Mouse (Mus musculus) brain, embryonic 14.5 days (tissue): ENCODE data around the gene Gsk3a. TPM values are rescaled to one million over a fixed set of nuclear protein-coding genes. Genes with fewer than 3 reads are reported as not detected.

Experiments
- DNase-seq: peaks from one replicate; pipeline ENCODE4 v3.0.0-alpha.2; 2011; ENCODE audit warnings: low read depth
- CTCF ChIP-seq: fragments of 200-500 bp; IDR thresholded peaks from 2 replicates; pipeline ENCODE4 v1.5.1; 2012; ENCODE audit warnings: inconsistent platforms, mild to moderate bottlenecking, moderate library complexity, borderline replicate concordance; ENCODE audit not compliant: insufficient read depth, insufficient read length; ENCODE audit errors: extremely low read depth
- POLR2A ChIP-seq: fragments of 200-500 bp; IDR thresholded peaks from 2 replicates; pipeline ENCODE4 v1.6.1; 2012; ENCODE audit warnings: mild to moderate bottlenecking, inconsistent platforms, borderline replicate concordance; ENCODE audit not compliant: poor library complexity, insufficient read depth, insufficient read length, severe bottlenecking; ENCODE audit errors: extremely low read depth
- polyA plus RNA-seq: library from polyadenylated mRNA; depleted of rRNA; stranded (reverse); fragments of >200 nt; gene quantifications from 2 replicates; pipeline ENCODE4 v1.2.3, GENCODE M21; 2012

The Gsk3a gene
- polyA plus RNA-seq, 1 experiment, result 224 TPM

GRCm38 (mm10) chr7:25246079-25246758 lies 8.6 kb upstream of the Gsk3a start:
- peak; percentile 77 for DNase-seq
- TF ChIP-seq CTCF (no peak), POLR2A (no peak)

GRCm38 (mm10) chr7:25244562-25245369 lies 7.1 kb upstream of the Gsk3a start:
- no peak for DNase-seq
- no peak for TF ChIP-seq CTCF
- TF ChIP-seq POLR2A, result no peak

- DNase-seq, result no peak
Observed at GRCm38 (mm10) chr7:25243361-25243760, 5.7 kb upstream of the Gsk3a start.

GRCm38 (mm10) chr7:25241062-25241461 lies 3.4 kb upstream of the Gsk3a start:
- TF ChIP-seq CTCF (peak; percentile 68), POLR2A (no peak)
- DNase-seq, result peak; percentile 72

More at GRCm38 (mm10) chr7:25243361-25243760, 5.7 kb upstream of the Gsk3a start:
- TF ChIP-seq CTCF, result no peak
- no peak for TF ChIP-seq POLR2A

- TF ChIP-seq POLR2A (no peak), CTCF (no peak)
- no peak for DNase-seq
Observed at GRCm38 (mm10) chr7:25240631-25241030, 3.0 kb upstream of the Gsk3a start.

- peak; percentile 98 for DNase-seq
- TF ChIP-seq POLR2A, result no peak
- peak; percentile 69 for TF ChIP-seq CTCF
Observed at GRCm38 (mm10) chr7:25238829-25239623, 1.4 kb upstream of the Gsk3a start.

GRCm38 (mm10) chr7:25238015-25238706 lies 510 bp upstream of the Gsk3a start:
- peak; percentile 99 for DNase-seq
- TF ChIP-seq CTCF (no peak), POLR2A (no peak)

GRCm38 (mm10) chr7:25235526-25235925 lies 2.1 kb downstream of the Gsk3a start:
- TF ChIP-seq CTCF (no peak), POLR2A (no peak)
- DNase-seq, result no peak

- TF ChIP-seq CTCF (no peak), POLR2A (no peak)
- no peak for DNase-seq
Observed at GRCm38 (mm10) chr7:25233061-25233460, 4.6 kb downstream of the Gsk3a start.

GRCm38 (mm10) chr7:25232101-25232648 lies 5.5 kb downstream of the Gsk3a start:
- DNase-seq, result no peak
- no peak for TF ChIP-seq POLR2A
- no peak; the same call in 1 of the 2 replicates for TF ChIP-seq CTCF

- no peak for TF ChIP-seq POLR2A
- no peak for TF ChIP-seq CTCF
- DNase-seq, result no peak
Observed at GRCm38 (mm10) chr7:25230690-25231285, 6.9 kb downstream of the Gsk3a start.
